Mouse (Mus musculus): ENCODE results near the gene Lrmda.

Gene Lrmda

DNA sequence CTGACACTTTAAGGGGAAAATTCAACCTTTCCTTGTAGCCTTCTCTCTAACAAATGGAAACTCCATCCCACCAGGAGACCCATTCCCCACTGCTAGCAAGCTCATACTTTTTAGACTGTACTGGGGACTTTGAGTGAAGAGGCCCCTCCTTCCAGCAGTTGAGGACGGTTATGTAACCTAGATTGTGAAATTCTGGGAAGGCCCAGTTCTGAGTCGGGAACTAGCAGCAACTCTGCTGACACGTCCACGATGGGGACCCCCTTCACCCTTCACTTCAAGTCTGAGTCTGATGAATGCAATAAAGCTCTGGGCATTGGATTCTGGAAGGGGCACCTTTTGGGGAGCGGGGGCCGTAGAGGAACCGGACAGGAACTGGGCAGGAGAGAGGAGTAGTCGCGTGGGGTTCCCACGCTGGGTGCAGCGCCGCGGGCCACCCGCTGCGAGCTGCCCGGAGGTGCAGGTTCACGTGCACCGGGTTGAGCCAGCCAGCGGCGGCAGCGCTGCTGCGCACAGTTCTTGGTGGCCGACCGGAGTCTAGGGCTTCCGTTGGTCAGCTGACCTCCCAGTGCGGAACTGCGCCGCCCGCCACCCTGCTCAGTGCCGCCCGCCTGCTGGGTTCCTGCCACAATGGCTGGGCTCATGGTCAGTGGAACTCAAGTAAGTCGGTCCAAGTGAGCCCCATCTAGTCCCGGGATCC lies at the start of gene Lrmda:
TSS of gene Lrmda (plus strand) at position 461 of the 697 bp plus-strand sequence.
- DNase-seq (ENCODE audit: extremely low spot score) = peak; percentile 66

GRCm38 (mm10) chr14:21981462-21981861 lies 38.0 kb upstream of the Lrmda start:
- DNase-seq (ENCODE audit: extremely low spot score) = peak; percentile 90

DNA sequence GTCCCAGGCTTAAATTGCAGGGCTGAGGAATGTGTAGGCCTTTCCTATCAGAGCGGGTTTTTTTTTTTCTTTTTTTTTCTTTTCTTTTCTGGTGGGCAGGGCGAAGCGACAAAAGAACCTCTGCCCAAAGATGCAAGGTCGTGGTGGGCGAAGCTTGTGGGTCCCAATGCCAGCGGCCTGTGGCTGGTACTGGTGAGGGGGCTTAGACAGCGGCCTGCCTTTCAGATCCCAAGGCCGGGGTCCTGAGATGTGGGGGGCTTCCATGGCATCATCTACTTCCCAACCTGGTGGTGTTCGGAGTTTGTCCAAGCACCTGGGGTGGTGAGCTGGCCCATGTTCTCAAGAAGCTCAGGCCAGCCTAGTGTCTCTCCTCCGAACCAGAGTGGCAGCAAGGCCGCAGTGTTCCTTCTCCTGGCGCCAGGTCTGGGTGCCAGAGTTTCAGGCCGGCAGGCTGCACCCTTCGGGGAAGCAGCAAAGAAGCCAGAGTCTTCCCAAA lies 37.4 kb upstream of the Lrmda start:
- peak; percentile 67 for DNase-seq (ENCODE audit: extremely low spot score)

- peak; percentile 83 for DNase-seq (ENCODE audit: extremely low spot score)
Observed at GRCm38 (mm10) chr14:21982592-21983310, 36.8 kb upstream of the Lrmda start.

- no peak for DNase-seq (ENCODE audit: extremely low spot score)
Observed at GRCm38 (mm10) chr14:21983311-21983949, 36.1 kb upstream of the Lrmda start.

DNA sequence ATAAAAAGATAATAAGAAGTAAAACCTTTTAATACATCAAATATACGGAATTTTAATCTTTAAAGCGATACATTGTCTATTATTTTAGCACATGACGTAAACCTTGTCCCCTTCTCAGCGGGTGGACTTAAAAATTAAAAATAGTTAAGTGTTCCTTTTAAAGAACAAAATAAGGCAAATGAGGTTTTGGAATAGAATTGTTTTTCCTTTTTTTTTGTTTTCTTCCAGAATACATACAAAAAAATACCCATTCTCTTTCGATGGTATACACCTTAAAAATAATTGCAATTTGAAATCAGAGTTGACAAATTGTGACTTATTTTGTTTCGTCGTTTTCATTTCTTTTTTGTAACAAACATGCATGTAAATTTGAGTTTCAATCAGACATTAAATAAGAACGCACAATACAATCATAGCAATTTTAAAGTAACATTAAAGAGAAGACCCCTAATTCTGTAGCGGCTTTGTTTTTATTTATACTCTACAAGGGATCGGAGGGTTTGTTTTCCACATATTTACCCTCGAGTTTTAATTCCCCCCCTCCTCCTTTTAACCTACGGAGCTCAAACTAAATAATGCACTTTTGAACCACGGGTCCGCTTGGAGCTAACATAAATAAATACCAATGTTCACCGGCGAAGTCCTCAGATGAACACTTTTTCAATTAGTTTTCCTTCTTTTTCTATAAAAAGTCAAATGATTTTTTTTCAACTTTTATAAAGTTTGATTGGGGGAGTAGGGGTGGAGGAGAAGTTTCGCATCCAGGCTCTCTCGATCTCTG lies 35.4 kb upstream of the Lrmda start:
- DNase-seq (ENCODE audit: extremely low spot score) = no peak

DNA sequence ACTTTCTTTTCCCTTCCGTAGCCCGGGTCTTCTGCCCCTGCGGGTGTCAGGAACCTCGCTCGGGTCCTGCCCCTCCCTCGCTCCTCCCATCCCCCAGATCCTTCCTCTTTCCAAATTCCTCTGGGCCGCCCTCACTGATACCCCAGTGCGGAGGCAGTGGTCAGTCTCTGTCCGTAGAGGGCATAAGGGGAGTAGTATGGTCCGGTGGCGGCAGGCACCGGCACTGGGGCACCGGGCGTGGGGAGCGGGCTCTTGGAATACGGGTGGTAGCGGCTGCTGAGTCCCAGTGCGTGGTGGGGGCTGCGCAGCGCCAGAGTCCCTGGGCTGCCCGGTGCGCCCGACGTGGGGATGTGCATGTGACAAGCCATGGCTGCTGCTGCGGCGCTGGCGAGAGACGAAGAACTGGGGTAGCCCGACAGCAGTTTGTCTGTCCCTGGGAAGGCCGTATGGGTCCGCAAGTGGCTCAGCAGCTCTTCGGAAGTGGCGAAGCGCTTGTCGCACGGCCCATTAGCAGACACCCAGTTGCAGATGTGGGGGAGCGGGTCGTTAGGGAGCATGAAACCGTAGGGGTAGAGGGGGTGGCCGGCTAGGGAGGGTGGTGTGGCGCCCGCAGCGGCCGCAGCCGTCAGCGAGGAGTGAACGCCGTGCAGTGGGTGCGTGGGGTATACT lies 34.6 kb upstream of the Lrmda start:
- peak; percentile 80 for DNase-seq (ENCODE audit: extremely low spot score)

DNA sequence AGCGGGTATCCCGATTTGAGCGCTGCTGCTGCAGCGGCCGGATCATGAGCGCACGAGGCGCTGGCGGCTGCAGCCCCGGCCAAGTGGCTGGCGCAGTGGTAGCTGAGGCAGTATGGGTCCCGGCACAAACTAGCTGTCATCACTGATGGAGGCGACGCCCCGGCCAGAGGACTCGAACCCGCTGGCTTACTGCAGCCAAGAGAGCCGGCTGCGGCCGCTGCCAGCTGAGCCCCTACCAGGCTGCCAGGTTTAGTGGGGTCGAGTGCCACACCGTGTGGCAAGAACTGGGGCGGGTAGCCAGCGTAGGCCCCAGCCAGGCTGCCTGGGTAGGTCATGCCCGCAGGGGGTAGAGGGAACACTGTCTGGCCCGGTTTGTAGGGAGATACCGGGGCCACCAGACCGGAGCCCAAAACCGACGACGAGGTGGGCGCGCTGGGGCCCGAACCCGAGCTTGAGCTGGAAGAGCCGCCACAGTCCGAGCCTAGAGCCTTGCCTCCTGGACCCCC lies 34.0 kb upstream of the Lrmda start:
- no peak for DNase-seq (ENCODE audit: extremely low spot score)

DNA sequence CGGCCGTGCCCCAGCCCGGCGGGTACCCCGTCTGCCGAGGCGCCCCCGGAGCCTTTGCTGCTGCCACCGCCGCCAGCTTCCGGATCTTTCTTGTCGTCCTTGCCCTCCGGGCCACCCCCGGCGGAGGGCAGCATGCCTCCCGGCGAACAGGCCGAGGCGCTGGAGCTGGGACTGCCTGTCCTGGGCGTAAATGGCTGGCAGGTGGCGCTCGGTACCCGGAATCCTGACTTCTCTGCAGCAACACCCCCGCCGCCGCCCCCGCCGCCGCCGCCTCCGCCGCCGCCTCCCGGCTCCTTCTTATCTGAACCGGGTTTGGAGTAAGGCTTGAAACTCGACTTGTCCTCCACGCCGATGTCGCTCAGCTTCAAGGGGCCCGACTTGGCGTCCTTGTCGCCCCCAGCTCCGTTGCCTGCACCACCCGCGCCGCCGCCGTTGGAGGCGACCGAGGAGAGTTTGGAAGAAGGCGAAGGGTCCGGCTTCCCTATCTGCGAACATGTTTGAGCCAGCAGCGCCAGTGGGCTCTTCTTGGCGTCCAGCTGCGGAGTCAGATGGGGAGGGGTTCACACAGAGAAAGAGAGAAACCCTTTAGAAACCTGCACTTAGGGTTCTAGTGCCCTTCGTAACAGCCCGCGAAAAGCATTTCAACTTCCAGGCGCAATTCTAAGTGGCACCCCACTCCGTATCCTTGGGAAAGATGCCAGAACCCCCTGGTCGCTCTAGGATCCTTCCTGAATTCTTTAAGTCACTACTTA lies 33.4 kb upstream of the Lrmda start:
- DNase-seq (ENCODE audit: extremely low spot score) = peak; percentile 87

DNA sequence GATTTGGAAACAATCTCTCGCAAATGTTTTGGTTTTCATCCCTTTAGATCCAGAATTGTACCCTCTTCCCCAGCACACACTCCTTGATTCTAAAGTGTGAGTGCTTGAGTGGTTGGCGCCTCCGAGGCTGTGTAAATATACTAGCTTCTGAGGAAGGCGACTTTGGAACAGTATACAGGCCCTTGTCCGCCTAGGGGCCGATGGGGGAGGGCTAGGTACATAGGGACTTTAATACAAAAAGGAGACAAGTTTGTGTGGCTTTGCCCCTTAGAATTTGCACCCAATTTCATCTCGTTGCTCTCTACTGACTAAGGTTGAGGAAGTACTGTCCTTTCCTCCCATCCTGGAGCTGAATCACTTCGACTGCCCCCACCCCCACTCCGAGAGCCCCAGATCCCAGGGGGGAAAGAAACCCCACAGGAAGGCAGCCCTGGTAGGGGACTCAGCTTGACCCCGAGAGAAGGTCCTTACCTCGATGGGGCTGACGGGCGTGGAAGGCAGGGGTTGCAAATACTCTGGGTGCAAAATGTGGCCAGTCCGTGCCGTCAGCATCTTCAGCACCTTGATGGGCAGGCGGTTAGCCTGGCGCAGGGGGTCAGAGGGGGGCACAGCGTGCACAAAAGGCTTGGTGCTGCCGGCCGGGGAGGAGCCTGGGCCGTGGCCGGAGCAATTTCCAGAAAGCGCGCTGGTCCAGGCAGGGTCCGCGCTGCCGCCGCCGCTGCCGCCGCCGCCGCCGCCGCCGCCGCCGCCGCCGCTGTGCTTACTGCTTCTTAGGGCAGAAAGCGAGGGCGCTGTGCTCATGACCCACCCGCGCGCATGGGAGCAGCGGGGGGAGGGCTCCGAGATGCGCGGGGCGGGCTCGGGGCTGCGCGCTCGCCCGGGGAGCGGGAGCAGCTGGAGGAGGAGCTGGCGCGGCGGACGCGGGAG lies 32.5 kb upstream of the Lrmda start:
- DNase-seq (ENCODE audit: extremely low spot score) = no peak

GRCm38 (mm10) chr14:21987660-21988576 lies 31.6 kb upstream of the Lrmda start:
- peak; percentile 97 for DNase-seq (ENCODE audit: extremely low spot score)

- DNase-seq (ENCODE audit: extremely low spot score) = no peak
Observed at GRCm38 (mm10) chr14:21988577-21989290, 30.8 kb upstream of the Lrmda start.

- peak; percentile 87 for DNase-seq (ENCODE audit: extremely low spot score)
Observed at GRCm38 (mm10) chr14:21989291-21989913, 30.1 kb upstream of the Lrmda start, which contains the start of gene Zfp503. Gene Zfp503, minus strand, starts transcription at chr14:21989601.

DNA sequence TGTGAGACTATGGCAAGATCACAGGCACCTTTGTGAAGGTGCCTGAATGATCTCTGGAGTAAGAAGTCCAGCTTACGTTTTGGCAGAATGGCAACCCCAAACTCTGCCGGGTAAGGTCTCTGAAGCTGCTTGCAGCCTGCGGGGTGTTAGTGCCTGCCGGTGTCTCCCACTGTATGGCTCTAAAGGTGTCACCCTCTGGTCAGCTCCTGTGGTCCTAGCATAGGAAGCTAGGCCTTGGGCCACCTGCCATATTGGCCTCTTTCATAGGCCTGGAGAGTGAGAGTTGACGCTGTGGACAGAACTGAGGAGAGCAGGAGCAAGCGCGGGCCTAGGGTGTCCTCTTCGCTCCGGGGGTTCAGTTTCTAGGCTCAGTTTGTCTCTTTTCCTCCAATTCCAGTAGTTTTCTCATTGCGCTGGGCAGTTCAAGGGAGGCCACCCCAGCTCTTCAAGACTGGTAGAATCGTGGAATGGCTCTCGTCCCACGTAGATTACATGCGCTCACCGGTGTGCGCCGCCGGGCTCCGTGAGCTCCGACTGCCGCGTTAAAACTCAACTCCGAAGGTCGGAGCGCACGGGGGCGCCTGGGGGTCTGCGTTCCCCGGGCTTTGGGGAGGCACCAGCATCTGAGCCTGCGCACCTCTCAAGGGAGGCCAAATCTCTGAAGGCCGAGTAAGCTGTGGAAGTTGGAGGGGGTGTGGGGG lies 29.0 kb upstream of the Lrmda start:
- peak; percentile 67 for DNase-seq (ENCODE audit: extremely low spot score)

- peak; percentile 93 for DNase-seq (ENCODE audit: extremely low spot score)
Observed at GRCm38 (mm10) chr14:21991251-21991780, 28.2 kb upstream of the Lrmda start.

GRCm38 (mm10) chr14:21991856-21992255 lies 27.7 kb upstream of the Lrmda start:
- DNase-seq (ENCODE audit: extremely low spot score) = peak; percentile 51
